Mouse (Mus musculus): ENCODE measurements at regions not wholly inside any gene's neighbourhood (a gene's known extent, or its start where the extent isn't known, plus 50 kb on each side); places are given as distances from the start of the nearest gene placed in this dataset.
A peak's percentile ranks its signal among the peaks of the same experiment; 100 is the strongest.

DNA sequence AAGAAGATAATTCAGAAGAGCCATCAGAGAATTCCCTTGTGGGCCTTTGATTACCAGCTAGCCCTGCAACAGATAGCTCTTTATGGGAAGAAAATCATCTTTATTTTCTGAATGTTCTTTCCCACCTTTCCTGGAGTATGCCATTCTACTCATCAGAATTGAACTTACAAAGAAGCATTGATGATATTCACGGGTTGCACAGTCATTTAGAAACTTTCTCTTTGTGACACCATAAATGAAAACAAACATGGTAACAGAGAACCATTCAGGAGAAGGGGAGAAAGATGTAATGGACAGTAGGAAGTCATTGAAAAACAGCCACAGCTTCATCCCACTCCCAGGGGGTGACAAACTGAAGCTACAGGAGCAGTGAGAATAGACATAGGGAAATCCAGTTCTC is 243.6 kb upstream of the Atp11b start:
- DNase-seq (ENCODE audit: low read depth), result no peak

GRCm38 (mm10) chr3:35516517-35516916 is 237.4 kb upstream of the Atp11b start:
- DNase-seq (ENCODE audit: low read depth), result no peak

GRCm38 (mm10) chr3:35520131-35520530 is 233.8 kb upstream of the Atp11b start:
- no peak for DNase-seq (ENCODE audit: low read depth)

- no peak for DNase-seq (ENCODE audit: low read depth)
Observed at GRCm38 (mm10) chr3:35547696-35548095, 206.2 kb upstream of the Atp11b start.

- no peak for DNase-seq (ENCODE audit: low read depth)
Observed at GRCm38 (mm10) chr3:35551791-35552190, 202.1 kb upstream of the Atp11b start.

DNA sequence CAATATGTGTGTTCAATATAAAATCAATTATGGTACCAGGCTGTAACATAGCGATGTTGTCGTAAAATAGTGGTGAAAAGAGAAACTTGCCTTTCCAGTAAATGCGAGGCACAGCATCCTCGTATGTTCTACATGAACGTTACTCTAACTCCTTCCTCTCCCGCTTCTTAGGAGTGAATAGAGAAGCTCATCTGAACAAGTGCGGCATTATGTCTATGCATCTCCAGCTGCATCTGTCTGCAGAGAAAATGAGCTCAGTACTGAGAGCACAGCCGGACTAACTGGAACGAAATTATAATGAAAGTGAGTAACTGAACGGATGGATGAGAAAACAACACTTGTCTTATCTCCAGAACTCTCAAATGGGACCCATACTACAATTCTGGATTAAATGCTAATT is 193.5 kb upstream of the Atp11b start:
- no peak for DNase-seq (ENCODE audit: low read depth)

DNA sequence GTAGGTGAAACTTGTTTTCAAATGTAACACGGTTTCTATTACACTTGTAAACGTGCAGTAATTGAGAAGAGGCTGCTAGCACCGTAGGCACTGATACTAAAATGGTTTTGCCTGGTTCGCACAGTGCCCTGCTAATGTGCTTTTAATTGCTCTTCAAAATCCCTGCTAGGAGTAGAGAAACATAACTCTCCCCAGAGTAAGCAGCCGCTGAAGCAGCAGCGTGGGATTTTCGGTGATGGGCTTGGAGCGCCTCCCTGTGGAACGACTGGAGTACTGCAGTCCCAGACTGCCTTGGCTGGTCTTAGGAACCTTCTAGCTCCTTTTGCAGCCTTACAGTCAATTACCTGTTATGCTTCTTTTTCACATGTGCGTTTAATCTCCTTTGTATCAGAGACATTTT is 179.5 kb upstream of the Atp11b start:
- peak; percentile 9 for DNase-seq (ENCODE audit: low read depth)
